Mouse (Mus musculus) bone marrow, adult 2 months (tissue): ENCODE results near the gene Phf7. TPM values are rescaled to one million over a fixed set of nuclear protein-coding genes. Genes with fewer than 3 reads are reported as not detected.
A peak's percentile ranks its signal among the peaks of the same experiment; 100 is the strongest.

Experiments
- H3K27ac ChIP-seq: fragments of 200-500 bp; 2 replicates; pipeline ENCODE4 v1.5.1; 2012; ENCODE audit warnings: low read depth, mild to moderate bottlenecking, control low read depth, inconsistent platforms, low read length; ENCODE audit not compliant: control insufficient read depth, poor library complexity, insufficient read depth
- H3K4me1 ChIP-seq: fragments of 200-500 bp; 2 replicates; pipeline ENCODE4 v1.6.1; 2011; ENCODE audit warnings: low read length; ENCODE audit not compliant: control insufficient read depth, insufficient read depth
- H3K4me3 ChIP-seq: fragments of 200-500 bp; replicated peaks from 2 replicates; pipeline ENCODE3; 2011; ENCODE audit warnings: mild to moderate bottlenecking, low read depth, low read length, control low read depth; ENCODE audit not compliant: control insufficient read depth
- CTCF ChIP-seq: fragments of 200-500 bp; IDR thresholded peaks from 2 replicates; pipeline ENCODE4 v1.5.1; 2011; ENCODE audit warnings: low read length, control low read depth; ENCODE audit not compliant: control insufficient read depth, insufficient read depth
- POLR2A ChIP-seq: fragments of 200-500 bp; IDR thresholded peaks from 2 replicates; pipeline ENCODE4 v1.6.1; 2011; ENCODE audit warnings: low read depth, mild to moderate bottlenecking, control low read depth, low read length, borderline replicate concordance; ENCODE audit not compliant: control insufficient read depth
- WGBS: fragments of 180-500 bp; shearing (Covaris S2); methylation state at CpG from one replicate; pipeline ENCODE4 v1.1.7; 2018; 5-methylcytosine and 5-hydroxymethylcytosine counted together
- polyA plus RNA-seq: library from polyadenylated mRNA; stranded (reverse); fragments of >200 nt; gene quantifications from 2 replicates; pipeline ENCODE4 v1.2.4, GENCODE M21; 2011; ENCODE audit warnings: low replicate concordance; ENCODE audit not compliant: missing spikeins, insufficient read depth, insufficient read length

Phf7 gene
- polyA plus RNA-seq, 1 experiment: 9.9 TPM

- H3K4me1 ChIP-seq: no peaks in the 10 kb centered on the region; the same call in 1 of the 2 replicates
- 67% methylated on average over 16 of the region's 16 CpGs for WGBS
Observed at GRCm38 (mm10) chr14:31197547-31198516, 53.3 kb downstream of the Phf7 start.

GRCm38 (mm10) chr14:31195968-31196367 lies 55.1 kb downstream of the Phf7 start:
- H3K4me3 ChIP-seq: no peak overlapping the region
- H3K27ac ChIP-seq: no peak overlapping the region; the same call in 1 of the 2 replicates
- TF ChIP-seq CTCF (peak; percentile 55), POLR2A (no peak)
- H3K4me1 ChIP-seq: no peaks in the 10 kb centered on the region; the same call in 1 of the 2 replicates

More at GRCm38 (mm10) chr14:31197547-31198516, 53.3 kb downstream of the Phf7 start:
- H3K27ac ChIP-seq: no peak overlapping the region
- TF ChIP-seq CTCF (no peak), POLR2A (no peak)
- H3K4me3 ChIP-seq: no peak overlapping the region

GRCm38 (mm10) chr14:31195521-31195920 lies 55.6 kb downstream of the Phf7 start:
- H3K27ac ChIP-seq: peak overlapping the region; percentile 52
- no peaks in the 10 kb centered on the region; the same call in 1 of the 2 replicates for H3K4me1 ChIP-seq
- WGBS: 77% methylated on average over 4 of the region's 4 CpGs

GRCm38 (mm10) chr14:31194891-31195513 lies 56.1 kb downstream of the Phf7 start:
- Histone ChIP-seq H3K4me3 (no peak overlapping the region), H3K4me1 (no peaks in the 10 kb centered on the region; the same call in 1 of the 2 replicates), H3K27ac (peak overlapping the region; percentile 52)
- WGBS: 20% methylated on average over 14 of the region's 14 CpGs
- TF ChIP-seq CTCF (no peak), POLR2A (no peak)

More at GRCm38 (mm10) chr14:31195521-31195920, 55.6 kb downstream of the Phf7 start:
- TF ChIP-seq CTCF (no peak), POLR2A (no peak)
- no peak overlapping the region for H3K4me3 ChIP-seq

GRCm38 (mm10) chr14:31194441-31194840 lies 56.7 kb downstream of the Phf7 start:
- H3K4me1 ChIP-seq: peaks cover 3% of the 10 kb centered on the region; the same call in 1 of the 2 replicates

GRCm38 (mm10) chr14:31193791-31194190 lies 57.3 kb downstream of the Phf7 start:
- TF ChIP-seq CTCF: no peak
- TF ChIP-seq POLR2A: no peak
- 77% methylated on average over 7 of the region's 7 CpGs for WGBS
- peaks cover 3% of the 10 kb centered on the region; the same call in 1 of the 2 replicates for H3K4me1 ChIP-seq
- H3K27ac ChIP-seq: no peak overlapping the region
- H3K4me3 ChIP-seq: no peak overlapping the region

More at GRCm38 (mm10) chr14:31194441-31194840, 56.7 kb downstream of the Phf7 start:
- Histone ChIP-seq H3K27ac (no peak overlapping the region), H3K4me3 (no peak overlapping the region)
- TF ChIP-seq POLR2A (no peak), CTCF (no peak)
- WGBS: 68% methylated on average over 2 of the region's 2 CpGs

GRCm38 (mm10) chr14:31191936-31192335 lies 59.2 kb downstream of the Phf7 start:
- Histone ChIP-seq H3K4me1 (peaks cover 4% of the 10 kb centered on the region; the same call in 1 of the 2 replicates), H3K4me3 (no peak overlapping the region), H3K27ac (no peak overlapping the region)
- no peak for TF ChIP-seq POLR2A
- 34% methylated on average over 2 of the region's 2 CpGs for WGBS

- Histone ChIP-seq H3K4me3 (no peak overlapping the region), H3K4me1 (peaks cover 4% of the 10 kb centered on the region; the same call in 1 of the 2 replicates), H3K27ac (peak overlapping the region; percentile 92)
- 64% methylated on average over 3 of the region's 3 CpGs for WGBS
- TF ChIP-seq POLR2A (no peak), CTCF (no peak)
Observed at GRCm38 (mm10) chr14:31189348-31189747, 61.8 kb downstream of the Phf7 start.
